Mouse (Mus musculus): ENCODE results near the gene Birc6.

GRCm38 (mm10) chr17:74500204-74500603 is 27.9 kb upstream of the Birc6 start:
- TF ChIP-seq CTCF (IDR thresholded peaks at IDR 0.05; ENCODE audit: low read depth), result no peak
- TF ChIP-seq EP300 (IDR thresholded peaks at IDR 0.05; ENCODE audit: low read depth), result no peak

Measured in liver, postnatal 0 days (tissue).